Mouse (Mus musculus) hematopoietic multipotent progenitor cell, adult 10-12 weeks (in vitro differentiated cells): Measurements from ENCODE around the gene Prok2. TPM values are rescaled to one million over a fixed set of nuclear protein-coding genes. Genes with fewer than 3 reads are reported as not detected.

ENCODE experiments used
- polyA plus RNA-seq: library from polyadenylated mRNA; stranded (reverse); fragments of >175 nt; gene quantifications from 2 replicates; pipeline ENCODE4 v1.2.3, GENCODE M21; 2012; ENCODE audit warnings: low replicate concordance

The Prok2 gene
- polyA plus RNA-seq = 0.71 TPM in 1 of 2 replicates, not detected in the other

DNA sequence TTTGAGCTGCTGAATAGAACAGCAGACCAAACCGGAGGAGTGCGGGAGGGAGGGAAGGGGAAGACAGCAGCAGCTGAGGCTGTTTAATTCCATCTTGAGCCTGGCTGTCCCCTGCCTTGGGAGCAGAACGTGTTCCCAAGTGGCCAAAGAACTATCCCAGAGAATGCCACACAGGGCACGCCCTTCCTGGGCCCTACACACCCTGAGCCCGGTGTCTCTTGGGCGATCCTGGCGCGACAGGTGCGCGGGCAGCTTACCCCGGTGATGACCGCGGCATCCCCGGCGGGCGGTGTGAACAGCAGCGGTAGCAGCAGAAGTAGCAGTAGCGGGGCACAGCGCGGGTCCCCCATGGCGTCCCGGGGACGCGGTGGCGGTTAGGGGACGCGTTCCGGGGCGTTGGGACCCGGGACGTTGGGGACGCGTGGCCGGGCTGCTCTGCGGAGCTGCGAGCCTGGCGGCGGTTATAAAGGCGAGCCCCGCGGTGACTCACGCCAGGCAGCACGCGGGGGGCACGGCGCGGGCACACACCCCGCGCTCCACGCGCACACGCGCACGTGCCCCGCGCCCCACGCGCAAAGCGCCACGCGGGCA, at the start of gene Prok2:
TSS of gene Prok2 (minus strand) at position 422 of the 591 bp plus-strand sequence.

DNA sequence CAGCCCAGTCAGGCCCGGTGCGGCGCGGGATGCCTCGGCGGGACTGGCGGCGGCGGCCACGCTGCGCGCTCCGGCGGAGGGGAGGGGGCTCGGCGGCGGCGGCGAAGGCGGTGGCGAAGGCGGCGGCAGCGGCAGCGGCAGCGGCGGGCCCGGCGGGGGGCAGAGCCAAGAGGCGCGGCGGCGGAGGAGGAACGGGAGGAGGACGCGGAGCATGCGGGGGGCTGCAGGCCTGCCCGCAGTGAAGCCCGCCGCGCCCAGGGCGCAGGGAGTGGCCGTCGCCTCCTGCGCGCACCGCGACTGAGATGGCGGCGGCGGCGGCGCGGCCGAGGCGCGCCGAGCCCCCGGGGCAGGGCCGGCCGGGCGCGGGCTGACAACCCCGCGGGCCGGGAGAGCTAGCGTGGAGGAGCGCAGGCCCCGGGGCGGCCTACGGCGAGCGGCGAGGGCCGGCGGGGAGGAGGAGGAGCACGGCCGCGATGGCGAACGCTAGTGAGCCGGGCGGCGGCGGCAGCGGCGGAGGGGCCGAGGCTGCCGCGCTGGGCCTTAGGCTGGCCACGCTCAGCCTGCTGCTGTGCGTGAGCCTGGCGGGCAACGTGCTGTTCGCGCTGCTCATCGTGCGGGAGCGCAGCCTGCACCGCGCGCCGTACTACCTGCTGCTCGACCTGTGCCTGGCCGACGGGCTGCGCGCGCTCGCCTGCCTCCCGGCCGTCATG, 33.8 kb downstream of the Prok2 start, which contains the start of gene Gpr27:
TSS of gene Gpr27 (plus strand) at position 474 of the 710 bp plus-strand sequence.

DNA sequence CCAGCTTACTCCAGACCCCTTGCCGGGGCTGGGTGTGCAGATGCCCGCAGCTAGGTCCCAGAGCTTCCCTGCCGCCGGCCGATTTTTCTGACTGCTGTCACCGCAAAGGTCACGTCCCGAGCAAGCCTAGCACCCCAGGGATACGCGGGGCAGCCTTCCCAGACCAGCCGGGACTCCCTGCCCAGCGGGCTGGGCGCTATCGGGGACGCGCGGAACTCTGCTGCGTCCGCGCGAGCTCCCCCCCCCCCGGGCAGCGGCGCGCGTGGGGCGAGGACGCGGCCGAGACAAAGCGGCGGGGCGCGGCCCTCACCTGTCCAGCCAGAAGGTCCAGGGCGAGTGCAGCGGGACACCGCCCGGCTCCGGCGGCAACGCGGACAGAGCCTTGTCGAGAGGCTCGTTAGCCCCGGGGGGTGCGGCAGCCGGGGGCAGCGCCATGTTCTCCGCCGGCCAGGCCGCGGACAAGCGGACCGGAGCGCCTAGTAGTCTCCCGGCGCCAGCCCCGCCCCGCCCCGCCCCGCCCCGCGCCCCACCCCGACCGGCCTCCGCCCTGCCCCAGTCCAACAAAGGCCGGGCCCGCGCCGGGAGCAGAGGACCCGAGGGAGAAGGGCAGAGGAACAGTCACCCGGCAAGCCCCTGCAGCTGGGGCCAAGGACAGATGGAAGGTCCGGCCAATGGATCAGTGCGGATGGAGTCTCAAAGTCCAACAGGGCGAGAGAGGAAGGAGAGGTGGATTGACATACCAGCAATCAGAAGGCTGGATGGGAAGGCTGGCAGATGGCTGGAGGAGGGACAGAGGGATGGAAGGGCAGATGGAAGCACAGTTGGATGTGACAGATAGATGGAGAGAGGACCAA, 59.6 kb downstream of the Prok2 start, which contains the start of the genes Eif4e3 and Gm20696:
TSS of gene Eif4e3 (minus strand) at position 454 of the 854 bp plus-strand sequence.
TSS of gene Gm20696 (minus strand) at position 480 of the 854 bp plus-strand sequence.

Other genes with a start within 250 kb of the Prok2 start
- 474 and 801 TPM in 2 replicates for gene Foxp1, start 203.7 kb downstream of the Prok2 start, polyA plus RNA-seq
- 5.2 and 5.5 TPM in 2 replicates for gene Eif4e3, start 59.6 kb downstream of the Prok2 start, polyA plus RNA-seq
- 0.63 and 0.97 TPM in 2 replicates for gene Gm20696, start 59.6 kb downstream of the Prok2 start, polyA plus RNA-seq
- 0.13 and 0.87 TPM in 2 replicates for gene Gpr27, start 33.7 kb downstream of the Prok2 start, polyA plus RNA-seq